Mouse (Mus musculus) hindbrain, embryonic 12.5 days (tissue): Measurements from ENCODE around the gene Uvrag. TPM values are rescaled to one million over a fixed set of nuclear protein-coding genes. Genes with fewer than 3 reads are reported as not detected.

ENCODE experiments used
- ATAC-seq: fragments of 200-750 bp; cut with Nextera tagmentation; 2 replicates; pipeline ENCODE4 v1.8.0; 2017; ENCODE audit warnings: moderate TSS enrichment; ENCODE audit not compliant: low FRiP score
- H3K27ac ChIP-seq: fragments of 300-500 bp; sonication (generic); 2 replicates; pipeline ENCODE4 v1.5.1; 2016; ENCODE audit warnings: mild to moderate bottlenecking
- H3K27me3 ChIP-seq: fragments of 300-500 bp; sonication (generic); 2 replicates; pipeline ENCODE4 v1.6.1; 2016; ENCODE audit warnings: mild to moderate bottlenecking
- H3K36me3 ChIP-seq: fragments of 300-500 bp; sonication (generic); 2 replicates; pipeline ENCODE4 v1.6.1; 2016; ENCODE audit warnings: mild to moderate bottlenecking
- H3K4me1 ChIP-seq: fragments of 300-500 bp; sonication (generic); 2 replicates; pipeline ENCODE4 v1.6.1; 2016
- H3K4me2 ChIP-seq: fragments of 300-500 bp; sonication (generic); replicated peaks from 2 replicates; pipeline ENCODE4 v1.6.1; 2016; ENCODE audit warnings: mild to moderate bottlenecking
- H3K4me3 ChIP-seq: fragments of 300-500 bp; sonication (generic); 2 replicates; pipeline ENCODE4 v1.5.1; 2016; ENCODE audit warnings: mild to moderate bottlenecking
- H3K9ac ChIP-seq: fragments of 300-500 bp; sonication (generic); 2 replicates; pipeline ENCODE4 v1.6.1; 2016; ENCODE audit warnings: mild to moderate bottlenecking, moderate library complexity
- H3K9me3 ChIP-seq: fragments of 300-500 bp; sonication (generic); replicated peaks from 2 replicates; pipeline ENCODE4 v1.6.1; 2016; ENCODE audit warnings: mild to moderate bottlenecking
- WGBS: fragments of 180-500 bp; shearing (Covaris S2); methylation state at CpG from one replicate; pipeline ENCODE4 v1.1.7; 2016; 5-methylcytosine and 5-hydroxymethylcytosine counted together
- polyA plus RNA-seq: library from polyadenylated mRNA; unstranded; fragments of >200 nt; fragmentation: Nextera tagmentation; extraction: Ambion mirVana; gene quantifications from 2 replicates; pipeline ENCODE4 v1.2.1, GENCODE M21; 2016

The Uvrag gene
- polyA plus RNA-seq, 1 experiment from 2014 or later, result 17.7 TPM

DNA sequence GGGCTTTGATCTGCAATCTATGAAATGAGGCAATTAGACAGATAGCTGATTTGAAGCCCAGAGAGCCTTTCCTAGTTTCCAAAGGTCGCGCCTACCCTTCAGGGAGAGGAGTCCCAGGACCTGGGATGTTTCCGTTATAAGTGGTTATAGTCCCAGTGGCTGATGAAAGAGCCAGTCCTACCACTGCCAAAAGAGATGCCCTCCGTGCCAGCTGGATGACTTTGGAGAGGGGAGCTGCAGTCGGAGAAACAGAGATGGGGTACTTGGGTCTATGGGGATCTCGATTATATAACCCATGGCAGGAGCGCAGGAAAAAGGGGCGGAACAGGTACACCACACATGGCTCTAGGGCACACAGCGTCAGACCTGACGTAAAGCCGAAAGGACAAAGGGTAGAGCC lies 21.0 kb upstream of the Uvrag start:
- H3K9ac ChIP-seq, result no peak overlapping the region
- no peaks in the 10 kb centered on the region for H3K36me3 ChIP-seq
- peaks cover 12% of the 10 kb centered on the region for H3K4me1 ChIP-seq
- no peaks in the 10 kb centered on the region for H3K27me3 ChIP-seq
- H3K9me3 ChIP-seq, result no peaks in the 10 kb centered on the region
- WGBS, result 91% methylated on average over 11 of the region's 11 CpGs
- peak overlapping the region; percentile 17; the same call in 1 of the 2 replicates for H3K27ac ChIP-seq
- H3K4me3 ChIP-seq, result no peak overlapping the region
- H3K4me2 ChIP-seq, result no peak overlapping the region
- no peak for ATAC-seq

DNA sequence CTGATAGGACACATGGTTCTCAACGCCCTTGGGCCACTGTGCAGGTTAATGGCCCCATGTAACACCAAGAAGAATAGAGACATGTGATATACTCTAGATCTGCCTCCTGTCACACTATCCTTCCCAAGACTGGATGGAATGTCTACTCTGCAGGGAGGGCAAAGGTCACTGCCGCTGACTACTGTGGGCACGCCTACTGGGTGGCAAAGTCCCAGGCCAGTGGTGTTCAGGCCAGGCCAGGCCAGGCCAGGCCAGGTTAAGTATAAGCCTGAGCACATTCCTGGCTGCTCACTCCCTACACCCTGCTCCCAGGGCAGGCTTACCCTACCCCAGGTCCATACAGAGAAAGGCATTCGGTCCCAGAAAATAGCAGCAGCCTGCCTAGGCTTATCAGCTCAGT lies 20.6 kb upstream of the Uvrag start:
- Histone ChIP-seq H3K27ac (peak overlapping the region; percentile 17), H3K9ac (no peak overlapping the region), H3K4me1 (peaks cover 12% of the 10 kb centered on the region), H3K27me3 (no peaks in the 10 kb centered on the region), H3K9me3 (no peaks in the 10 kb centered on the region), H3K4me2 (no peak overlapping the region), H3K36me3 (no peaks in the 10 kb centered on the region), H3K4me3 (no peak overlapping the region)
- peak; percentile 41 for ATAC-seq
- WGBS, result 49% methylated on average over 4 of the region's 4 CpGs

DNA sequence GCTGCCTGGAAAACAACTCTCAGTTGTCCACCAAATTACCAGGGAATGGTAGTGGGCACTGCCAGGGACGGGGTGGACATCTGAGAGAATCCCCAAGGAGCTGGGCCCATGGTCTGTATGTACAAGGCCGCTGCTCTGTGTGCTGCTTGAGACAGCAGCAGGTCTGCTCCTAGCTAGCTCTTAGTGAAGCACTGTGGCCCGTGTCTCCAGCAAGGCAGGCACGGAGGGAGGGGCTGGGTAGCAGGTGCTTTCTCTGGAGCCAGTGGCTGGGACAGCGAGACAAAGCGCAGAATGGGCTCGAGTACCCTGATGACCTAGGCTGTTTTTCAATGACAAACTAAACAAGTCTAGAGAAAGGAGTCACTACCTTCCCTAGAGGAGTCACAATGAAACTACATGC lies 20.1 kb upstream of the Uvrag start:
- Histone ChIP-seq H3K27me3 (no peaks in the 10 kb centered on the region), H3K4me3 (no peak overlapping the region), H3K4me2 (no peak overlapping the region), H3K4me1 (peaks cover 14% of the 10 kb centered on the region), H3K9me3 (no peaks in the 10 kb centered on the region), H3K36me3 (no peaks in the 10 kb centered on the region), H3K27ac (0 out of 2 replicates have a peak overlapping the region, but pooled peaks have one; percentile 30), H3K9ac (no peak overlapping the region)
- 80% methylated on average over 7 of the region's 7 CpGs for WGBS
- ATAC-seq, result peak; percentile 32

DNA sequence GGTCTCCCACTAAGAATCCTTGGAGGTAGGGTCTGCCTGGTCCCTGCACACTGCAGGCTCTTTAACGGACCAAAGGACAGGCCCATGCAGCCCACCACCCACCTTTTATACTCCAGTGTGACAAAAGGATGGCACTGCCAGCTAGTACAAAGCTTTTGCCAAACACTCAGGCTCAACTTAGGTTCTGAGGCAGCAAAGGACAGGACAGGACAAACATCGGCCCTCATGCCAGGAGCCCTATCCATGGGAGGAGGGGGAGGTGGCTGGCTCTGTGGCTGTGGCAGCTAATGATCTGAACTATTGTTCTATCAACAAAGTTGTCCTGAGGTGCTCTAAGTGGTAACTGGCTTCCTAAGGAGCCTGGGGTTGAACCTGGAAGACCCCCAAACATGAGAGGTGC lies 18.5 kb upstream of the Uvrag start:
- Histone ChIP-seq H3K4me2 (no peak overlapping the region), H3K27me3 (no peaks in the 10 kb centered on the region), H3K9ac (no peak overlapping the region), H3K9me3 (no peaks in the 10 kb centered on the region), H3K27ac (no peak overlapping the region), H3K36me3 (no peaks in the 10 kb centered on the region), H3K4me3 (no peak overlapping the region), H3K4me1 (peaks cover 21% of the 10 kb centered on the region)
- no peak for ATAC-seq
- 81% methylated on average over 2 of the region's 2 CpGs for WGBS

DNA sequence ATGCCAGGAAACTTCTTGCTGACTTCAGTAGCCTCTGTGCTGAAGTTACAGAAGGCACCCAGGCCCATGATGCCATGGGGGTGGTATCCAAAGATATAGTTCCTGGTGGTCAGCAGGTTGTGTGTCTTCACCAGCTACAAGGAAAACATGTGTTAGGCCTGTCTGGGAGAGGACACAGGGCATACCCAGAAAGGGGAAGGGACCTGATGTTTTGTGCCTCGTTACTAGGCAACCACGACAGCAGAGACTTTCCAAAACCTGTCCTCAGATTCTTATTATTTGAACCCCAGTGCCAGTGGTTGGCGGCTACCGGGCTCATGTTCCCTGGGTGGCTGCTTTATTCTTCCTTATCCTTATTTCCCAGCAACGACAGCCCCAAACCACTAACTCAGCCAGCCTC lies 18.0 kb upstream of the Uvrag start:
- Histone ChIP-seq H3K9me3 (no peaks in the 10 kb centered on the region), H3K36me3 (no peaks in the 10 kb centered on the region), H3K4me3 (no peak overlapping the region), H3K9ac (no peak overlapping the region), H3K4me2 (no peak overlapping the region), H3K27ac (no peak overlapping the region), H3K27me3 (no peaks in the 10 kb centered on the region), H3K4me1 (peaks cover 21% of the 10 kb centered on the region)
- 70% methylated on average over 5 of the region's 5 CpGs for WGBS
- ATAC-seq, result no peak

DNA sequence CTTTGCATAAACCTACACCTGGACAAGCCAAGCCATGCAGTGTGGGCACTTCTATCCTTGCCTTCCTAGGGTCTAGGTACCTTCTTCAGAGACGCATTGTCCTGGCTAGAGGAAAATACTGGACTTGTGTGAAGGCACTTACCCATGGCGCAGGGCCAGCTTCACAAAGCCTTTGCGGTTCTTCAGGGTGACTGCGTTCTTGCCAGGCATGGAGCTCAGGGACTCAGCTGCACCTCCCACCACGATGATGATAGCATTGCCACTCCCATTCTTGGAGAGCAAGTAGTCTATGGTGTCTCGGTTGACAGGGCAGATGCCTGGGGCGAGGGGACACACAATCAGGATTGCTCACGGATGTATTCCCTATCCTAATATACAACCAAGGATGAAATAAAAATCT lies 17.1 kb upstream of the Uvrag start:
- no peak overlapping the region for H3K4me3 ChIP-seq
- H3K27ac ChIP-seq, result no peak overlapping the region
- no peaks in the 10 kb centered on the region for H3K36me3 ChIP-seq
- no peaks in the 10 kb centered on the region for H3K27me3 ChIP-seq
- 90% methylated on average over 8 of the region's 8 CpGs for WGBS
- H3K9me3 ChIP-seq, result no peaks in the 10 kb centered on the region
- peaks cover 21% of the 10 kb centered on the region for H3K4me1 ChIP-seq
- ATAC-seq, result no peak
- no peak overlapping the region for H3K4me2 ChIP-seq
- no peak overlapping the region for H3K9ac ChIP-seq

DNA sequence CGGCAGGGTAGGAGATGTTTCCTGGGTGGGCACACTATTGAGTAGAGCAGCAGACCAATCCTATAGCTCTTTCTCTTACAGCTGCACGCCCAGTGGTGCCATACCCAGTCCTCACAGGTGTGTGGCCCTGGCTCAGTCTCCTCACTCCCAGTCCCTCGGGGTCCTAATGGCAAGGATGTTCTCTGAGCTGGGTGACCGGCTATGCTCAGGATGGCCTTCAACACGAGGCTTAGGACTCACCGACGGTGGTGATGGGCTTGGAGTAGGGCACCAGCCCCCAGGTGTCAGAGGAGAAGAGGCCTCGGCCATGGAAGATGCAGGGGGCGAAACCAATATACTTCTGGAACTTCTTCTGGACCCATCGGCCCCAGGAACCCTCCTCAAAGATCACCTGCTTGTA lies 15.8 kb upstream of the Uvrag start:
- 87% methylated on average over 10 of the region's 10 CpGs for WGBS
- peaks cover 21% of the 10 kb centered on the region for H3K4me1 ChIP-seq

DNA sequence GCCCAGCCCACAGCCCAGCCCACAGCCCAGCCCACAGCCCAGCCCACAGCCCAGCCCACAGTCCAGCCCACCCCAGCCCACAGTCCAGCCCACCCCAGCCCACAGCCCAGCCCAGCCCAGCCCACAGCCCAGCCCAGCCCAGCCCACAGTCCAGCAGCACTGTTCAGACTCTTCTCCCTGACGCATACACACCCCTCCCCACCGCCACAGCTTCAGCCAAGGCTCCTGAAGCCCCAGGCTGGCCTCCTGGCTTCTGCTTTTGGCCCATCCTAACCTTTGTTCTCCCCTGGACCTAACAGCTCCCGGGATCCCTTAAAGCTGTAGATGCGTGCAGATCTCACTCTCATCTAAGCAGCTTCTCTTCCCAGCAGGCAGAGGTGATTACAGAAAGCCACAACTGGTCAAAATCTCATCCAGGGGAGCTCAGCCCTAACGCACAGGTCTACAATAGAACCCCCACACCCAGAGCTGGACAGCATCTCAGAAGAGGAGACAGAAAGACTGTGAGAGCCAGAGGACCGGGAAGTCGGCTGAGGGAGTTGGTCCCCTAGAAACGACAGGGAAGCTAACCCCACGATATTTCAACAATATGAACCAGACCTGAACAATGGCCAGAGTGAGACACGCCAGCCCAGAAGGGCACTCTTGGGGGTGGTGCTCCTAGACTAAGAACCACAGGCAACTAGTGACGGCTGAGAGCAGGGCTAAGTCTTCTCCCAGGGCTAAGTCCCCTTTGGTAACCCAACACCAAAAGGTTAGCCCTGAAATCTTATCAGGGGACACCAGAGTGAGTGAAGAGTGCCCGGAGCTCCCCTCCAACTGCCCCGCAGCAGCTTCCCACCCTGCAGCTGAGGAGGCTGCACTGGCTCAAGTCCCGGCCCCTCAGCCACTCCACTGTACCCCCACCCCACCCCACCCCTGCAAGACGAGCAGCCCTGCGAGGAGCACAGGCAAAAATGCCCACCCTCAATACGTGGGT lies 14.7 kb upstream of the Uvrag start:
- H3K9me3 ChIP-seq, result no peaks in the 10 kb centered on the region
- H3K9ac ChIP-seq, result peak overlapping the region; percentile 15; the same call in 1 of the 2 replicates
- peak overlapping the region; percentile 31 for H3K27ac ChIP-seq
- H3K4me3 ChIP-seq, result 0 out of 2 replicates have a peak overlapping the region, but pooled peaks have one; percentile 4
- WGBS, result 26% methylated on average over 17 of the region's 17 CpGs
- peak; percentile 70 for ATAC-seq
- no peaks in the 10 kb centered on the region for H3K36me3 ChIP-seq
- H3K4me1 ChIP-seq, result peaks cover 11% of the 10 kb centered on the region
- no peaks in the 10 kb centered on the region for H3K27me3 ChIP-seq
- peak overlapping the region; percentile 41 for H3K4me2 ChIP-seq

More for the DNA sequence above, 15.8 kb upstream of the Uvrag start:
- no peaks in the 10 kb centered on the region for H3K36me3 ChIP-seq
- H3K4me3 ChIP-seq, result no peak overlapping the region
- no peaks in the 10 kb centered on the region for H3K27me3 ChIP-seq
- no peak overlapping the region for H3K9ac ChIP-seq
- no peak overlapping the region for H3K4me2 ChIP-seq
- ATAC-seq, result no peak
- no peaks in the 10 kb centered on the region for H3K9me3 ChIP-seq
- no peak overlapping the region for H3K27ac ChIP-seq

DNA sequence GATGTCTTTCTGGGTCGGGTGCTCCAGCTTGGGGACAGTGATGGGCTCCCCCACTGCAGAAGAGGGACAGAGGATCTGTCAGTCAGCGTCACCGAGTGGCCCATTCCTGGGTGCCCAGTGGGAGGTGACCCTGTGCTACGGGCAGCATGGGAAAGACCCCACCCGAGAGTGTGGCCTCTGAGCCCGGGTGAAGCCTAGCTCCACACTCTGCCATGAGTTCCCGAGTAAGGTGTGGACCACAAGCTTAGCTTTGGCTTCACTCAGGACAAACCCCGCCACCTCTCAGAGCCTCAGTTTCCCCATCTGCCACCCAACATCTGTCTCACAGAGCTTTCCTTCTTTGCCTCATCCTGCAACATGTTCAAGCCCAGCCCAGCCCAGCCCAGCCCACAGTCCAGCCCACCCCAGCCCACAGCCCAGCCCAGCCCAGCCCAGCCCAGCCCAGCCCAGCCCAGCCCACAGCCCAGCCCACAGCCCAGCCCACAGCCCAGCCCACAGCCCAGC lies 13.8 kb upstream of the Uvrag start:
- H3K4me1 ChIP-seq, result peaks cover 8% of the 10 kb centered on the region
- 64% methylated on average over 8 of the region's 8 CpGs for WGBS
- no peaks in the 10 kb centered on the region for H3K36me3 ChIP-seq
- no peak overlapping the region for H3K9ac ChIP-seq
- no peaks in the 10 kb centered on the region for H3K9me3 ChIP-seq
- no peaks in the 10 kb centered on the region for H3K27me3 ChIP-seq
- H3K4me2 ChIP-seq, result no peak overlapping the region
- peak; percentile 46 for ATAC-seq
- H3K27ac ChIP-seq, result no peak overlapping the region
- H3K4me3 ChIP-seq, result no peak overlapping the region

DNA sequence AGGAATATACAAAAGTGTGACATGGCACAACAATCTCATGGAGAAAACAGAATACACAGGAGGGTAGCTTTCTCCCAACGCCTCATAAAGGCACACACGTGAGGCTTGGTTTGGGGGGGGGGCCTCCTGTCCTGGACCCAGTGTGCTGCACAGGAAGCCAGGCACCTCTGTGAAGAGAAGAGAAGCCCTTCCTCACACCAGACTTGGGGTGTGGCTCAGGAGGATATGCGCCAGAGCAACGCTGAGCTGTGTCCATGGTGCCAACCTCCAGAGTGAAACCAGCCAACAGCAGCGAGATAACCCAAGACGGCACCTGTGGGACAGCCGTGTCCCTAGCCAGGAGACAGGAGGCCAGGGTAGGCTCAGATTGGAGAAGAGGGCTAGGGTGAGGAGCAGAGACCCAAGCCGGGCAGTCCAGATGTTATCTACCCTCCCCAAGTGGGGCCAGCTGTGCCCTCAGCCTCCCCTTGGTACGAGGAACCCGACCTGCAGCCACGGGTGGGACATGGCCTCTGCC lies 12.8 kb upstream of the Uvrag start:
- ATAC-seq, result no peak
- Histone ChIP-seq H3K9me3 (no peaks in the 10 kb centered on the region), H3K9ac (no peak overlapping the region), H3K36me3 (no peaks in the 10 kb centered on the region), H3K4me3 (no peak overlapping the region), H3K27me3 (no peaks in the 10 kb centered on the region), H3K27ac (no peak overlapping the region), H3K4me1 (peaks cover 8% of the 10 kb centered on the region), H3K4me2 (no peak overlapping the region)
- 92% methylated on average over 11 of the region's 11 CpGs for WGBS

DNA sequence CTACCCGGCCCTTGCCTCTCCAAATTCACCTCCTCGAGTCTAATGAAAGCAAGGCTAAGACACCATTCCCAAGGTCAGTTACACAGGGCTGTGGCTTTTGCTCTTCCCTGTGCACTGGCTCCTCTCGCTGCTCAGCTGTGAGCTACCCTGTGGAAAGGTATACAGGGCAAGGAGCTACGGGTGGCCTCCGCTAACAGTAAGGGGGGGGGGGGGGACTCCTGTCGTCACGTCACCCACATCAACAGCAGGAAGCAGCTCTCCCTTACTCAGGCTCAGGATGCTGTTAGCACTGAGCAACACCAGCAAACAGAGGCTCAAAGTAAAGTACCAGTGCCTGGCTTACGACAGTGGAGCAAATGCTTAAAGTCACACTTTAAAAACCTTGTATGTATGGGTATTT lies 11.8 kb upstream of the Uvrag start:
- Histone ChIP-seq H3K27me3 (no peaks in the 10 kb centered on the region), H3K36me3 (no peaks in the 10 kb centered on the region), H3K4me1 (peaks cover 8% of the 10 kb centered on the region), H3K4me2 (no peak overlapping the region), H3K9ac (no peak overlapping the region), H3K9me3 (no peaks in the 10 kb centered on the region), H3K27ac (no peak overlapping the region), H3K4me3 (no peak overlapping the region)
- WGBS, result 82% methylated on average over 8 of the region's 8 CpGs
- ATAC-seq, result no peak

DNA sequence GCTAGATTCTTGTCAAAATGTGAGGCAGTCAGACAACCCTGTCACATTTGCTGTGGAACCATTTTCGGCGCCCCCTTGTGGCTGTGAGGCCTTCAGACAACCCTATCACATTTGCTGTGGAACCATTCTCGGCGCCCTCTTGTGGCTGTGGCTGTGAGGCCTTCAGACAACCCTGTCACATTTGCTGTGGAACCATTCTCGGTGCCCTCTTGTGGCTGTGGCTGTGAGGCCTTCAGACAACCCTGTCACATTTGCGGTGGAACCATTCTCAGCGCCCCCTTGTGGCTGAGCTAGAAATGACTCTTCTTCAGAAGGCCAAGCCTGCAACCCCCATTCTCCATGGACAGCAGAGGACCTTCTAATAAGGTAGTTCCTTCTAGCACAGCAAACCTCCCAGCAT lies 10.4 kb upstream of the Uvrag start:
- WGBS, result 6% methylated on average over 7 of the region's 7 CpGs
- H3K36me3 ChIP-seq, result no peaks in the 10 kb centered on the region
- peak; percentile 53 for ATAC-seq

More for the DNA sequence above, 10.4 kb upstream of the Uvrag start:
- Histone ChIP-seq H3K4me3 (no peak overlapping the region), H3K4me1 (peaks cover 8% of the 10 kb centered on the region), H3K27me3 (no peaks in the 10 kb centered on the region), H3K4me2 (no peak overlapping the region), H3K27ac (no peak overlapping the region), H3K9ac (no peak overlapping the region), H3K9me3 (no peaks in the 10 kb centered on the region)
